ENCODE assay signal across 8 mouse cellular contexts in the genomic region with DNA sequence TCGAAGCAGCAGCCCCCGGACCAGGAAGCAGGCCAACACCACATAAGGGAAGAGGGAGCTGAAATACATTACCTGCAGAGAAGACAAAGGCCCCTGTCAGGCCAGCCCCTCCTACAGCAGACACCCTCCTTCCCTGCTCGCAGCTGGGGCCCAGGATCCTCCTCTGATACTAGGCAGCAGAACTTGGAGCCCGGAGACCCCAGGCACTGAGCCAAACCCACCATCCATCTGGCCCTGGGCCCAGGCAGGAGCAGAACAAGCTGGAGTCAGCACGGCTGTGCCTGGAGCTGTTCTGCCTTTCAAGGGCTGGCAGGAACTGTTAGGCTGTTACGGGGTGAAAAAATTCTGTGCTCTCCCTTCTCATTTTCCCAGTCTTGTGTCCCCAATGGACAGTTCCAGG. TPM values are rescaled to one million over a fixed set of nuclear protein-coding genes. Genes with fewer than 3 reads are reported as not detected.
DNase-seq lines count a peak whose midpoint lies in the region; ATAC-seq and TF ChIP-seq lines count a peak whose summit lies in the region.

No protein-coding gene starts in this region.

- H3K27ac ChIP-seq in hindbrain, embryonic 10.5 days, result peak overlapping the region; percentile 30; the same call in 1 of the 2 replicates
- no peak overlapping the region for H3K27ac ChIP-seq in hindbrain, embryonic 11.5 days (ENCODE audit: low read depth, low read length)
- H3K27ac ChIP-seq in kidney, postnatal 0 days, result no peak overlapping the region
- H3K27ac ChIP-seq in midbrain, embryonic 13.5 days, result peak overlapping the region; percentile 47

- no peak for TF ChIP-seq CTCF in kidney, postnatal 0 days (IDR thresholded peaks at IDR 0.05; ENCODE audit: low read depth)

- WGBS in hindbrain, embryonic 10.5 days, result 66% methylated on average over 6 of the region's 6 CpGs
- 54% methylated on average over 6 of the region's 6 CpGs for WGBS in hindbrain, embryonic 11.5 days
- WGBS in kidney, postnatal 0 days, result 37% methylated on average over 6 of the region's 6 CpGs
- WGBS in midbrain, embryonic 13.5 days, result 60% methylated on average over 6 of the region's 6 CpGs

- ATAC-seq in hindbrain, embryonic 11.5 days (ENCODE audit: low FRiP score), result no peak
- peak; percentile 34 for ATAC-seq in cerebellum, adult (ENCODE audit: insufficient number of reproducible peaks, low FRiP score, low TSS enrichment)
- no peak for ATAC-seq in kidney, postnatal 0 days (replicated peaks; ENCODE audit: low FRiP score, low read depth)
- ATAC-seq in midbrain, embryonic 13.5 days, result peak; percentile 85

- H3K27me3 ChIP-seq in hindbrain, embryonic 10.5 days (ENCODE audit: insufficient read depth, poor library complexity, severe bottlenecking), result 0 out of 2 replicates have a peak, but pooled peaks cover 5% of the 10 kb centered on the region
- H3K27me3 ChIP-seq in hindbrain, embryonic 11.5 days (ENCODE audit: control insufficient read depth, insufficient read depth, low read length), result no peaks in the 10 kb centered on the region
- no peaks in the 10 kb centered on the region for H3K27me3 ChIP-seq in kidney, postnatal 0 days (ENCODE audit: insufficient read depth, low read length)
- H3K27me3 ChIP-seq in midbrain, embryonic 13.5 days, result no peaks in the 10 kb centered on the region

- no peak overlapping the region for H3K4me3 ChIP-seq in hindbrain, embryonic 10.5 days
- H3K4me3 ChIP-seq in hindbrain, embryonic 11.5 days (ENCODE audit: low read depth, low read length), result no peak overlapping the region
- H3K4me3 ChIP-seq in kidney, postnatal 0 days (replicated peaks; ENCODE audit: low read depth, low read length), result no peak overlapping the region
- no peak overlapping the region for H3K4me3 ChIP-seq in midbrain, embryonic 13.5 days (replicated peaks)

- no peak overlapping the region for H3K4me2 ChIP-seq in hindbrain, embryonic 11.5 days (replicated peaks; ENCODE audit: low read depth, low read length)
- no peak overlapping the region for H3K4me2 ChIP-seq in kidney, postnatal 0 days (ENCODE audit: low read length)
- no peak overlapping the region for H3K4me2 ChIP-seq in midbrain, embryonic 13.5 days (replicated peaks)

- H3K9me3 ChIP-seq in hindbrain, embryonic 10.5 days, result no peaks in the 10 kb centered on the region
- no peaks in the 10 kb centered on the region for H3K9me3 ChIP-seq in hindbrain, embryonic 11.5 days (ENCODE audit: control insufficient read depth, low read length)
- no peaks in the 10 kb centered on the region for H3K9me3 ChIP-seq in kidney, postnatal 0 days (replicated peaks; ENCODE audit: low read length)
- no peaks in the 10 kb centered on the region for H3K9me3 ChIP-seq in midbrain, embryonic 13.5 days

- no peak for DNase-seq in hindbrain, embryonic 10.5 days (ENCODE audit: low spot score)
- DNase-seq in hindbrain, embryonic 11.5 days (ENCODE audit: low spot score), result no peak
- DNase-seq in frontal cortex, postnatal 36 days (ENCODE audit: low spot score in 2 of 2), result peak; percentile 75 to 80
- DNase-seq in kidney, postnatal 0 days (ENCODE audit: low spot score), result peak; percentile 39
- DNase-seq in testis, postnatal 14 days (ENCODE audit: low spot score), result peak; percentile 51
- DNase-seq in adrenal gland, postnatal 14 days, result no peak

- no peaks in the 10 kb centered on the region for H3K36me3 ChIP-seq in hindbrain, embryonic 10.5 days
- H3K36me3 ChIP-seq in hindbrain, embryonic 11.5 days (ENCODE audit: control insufficient read depth, insufficient read depth, low read length), result no peaks in the 10 kb centered on the region
- H3K36me3 ChIP-seq in kidney, postnatal 0 days (ENCODE audit: insufficient read depth, low read length), result no peaks in the 10 kb centered on the region
- H3K36me3 ChIP-seq in midbrain, embryonic 13.5 days, result no peaks in the 10 kb centered on the region

- H3K9ac ChIP-seq in hindbrain, embryonic 11.5 days (ENCODE audit: low read depth, low read length), result no peak overlapping the region
- H3K9ac ChIP-seq in kidney, postnatal 0 days (ENCODE audit: low read depth, low read length), result no peak overlapping the region
- peak overlapping the region; percentile 23; the same call in 1 of the 2 replicates for H3K9ac ChIP-seq in midbrain, embryonic 13.5 days (replicated peaks)

- no peaks in the 10 kb centered on the region for H3K4me1 ChIP-seq in hindbrain, embryonic 10.5 days (replicated peaks)
- H3K4me1 ChIP-seq in hindbrain, embryonic 11.5 days (replicated peaks; ENCODE audit: control insufficient read depth, insufficient read depth, low read length), result no peaks in the 10 kb centered on the region
- no peaks in the 10 kb centered on the region for H3K4me1 ChIP-seq in kidney, postnatal 0 days (replicated peaks; ENCODE audit: insufficient read depth, low read length)
- H3K4me1 ChIP-seq in midbrain, embryonic 13.5 days (replicated peaks), result peaks cover 17% of the 10 kb centered on the region

RNA-seq across cellular contexts. Expression of a gene that starts 26.4 kb away (rescaled TPM):
- polyA plus RNA-seq in hindbrain, embryonic 10.5 days (2016; fragmentation: Nextera tagmentation; extraction: Ambion mirVana), result 2.7 and 3.2 TPM in 2 replicates
- polyA plus RNA-seq in hindbrain, embryonic 11.5 days (2014; fragmentation: Nextera tagmentation; extraction: Ambion mirVana), result 1.9 and 3.5 TPM in 2 replicates
- 4.2 and 4.9 TPM in 2 replicates for polyA plus RNA-seq in kidney, postnatal 0 days (2015; fragmentation: Nextera tagmentation; extraction: Ambion mirVana)
- polyA plus RNA-seq in midbrain, embryonic 13.5 days (2015; fragmentation: Nextera tagmentation; extraction: Ambion mirVana), result 6.0 and 13.4 TPM in 2 replicates
- total RNA-seq in adrenal gland, postnatal 14 days (2021), result 3.1 and 3.3 TPM in 2 replicates

RNA-seq across cellular contexts. Expression of a gene that starts 32.1 kb away (rescaled TPM):
- polyA plus RNA-seq in hindbrain, embryonic 10.5 days (2016; fragmentation: Nextera tagmentation; extraction: Ambion mirVana), result 0.09 and 0.17 TPM in 2 replicates
- polyA plus RNA-seq in hindbrain, embryonic 11.5 days (2014; fragmentation: Nextera tagmentation; extraction: Ambion mirVana), result 0.22 and 0.25 TPM in 2 replicates
- 0.08 and 0.12 TPM in 2 replicates for polyA plus RNA-seq in kidney, postnatal 0 days (2015; fragmentation: Nextera tagmentation; extraction: Ambion mirVana)
- 1.4 and 1.8 TPM in 2 replicates for polyA plus RNA-seq in midbrain, embryonic 13.5 days (2015; fragmentation: Nextera tagmentation; extraction: Ambion mirVana)
- total RNA-seq in adrenal gland, postnatal 14 days (2021), result 7.4 and 8.1 TPM in 2 replicates

Comparison
In these comparisons a context has a peak if more than half of its experiments do, and no peak if none do; other contexts are left out.
1. H3K27ac ChIP-seq: peak in hindbrain, embryonic 10.5 days (single experiment) and midbrain, embryonic 13.5 days (single experiment); none in hindbrain, embryonic 11.5 days (single experiment) and kidney, postnatal 0 days (single experiment).
2. DNase-seq: peak in frontal cortex, postnatal 36 days (2 of 2), kidney, postnatal 0 days (single experiment) and testis, postnatal 14 days (single experiment); none in hindbrain, embryonic 10.5 days (single experiment), hindbrain, embryonic 11.5 days (single experiment) and adrenal gland, postnatal 14 days (single experiment).
3. ATAC-seq: peak in cerebellum, adult (single experiment) and midbrain, embryonic 13.5 days (single experiment); none in hindbrain, embryonic 11.5 days (single experiment) and kidney, postnatal 0 days (single experiment).